Mouse (Mus musculus): ENCODE data around the gene Abtb2.

The Abtb2 gene

GRCm38 (mm10) chr2:103584093-103584492 lies 18.0 kb downstream of the Abtb2 start:
- no peak for DNase-seq (ENCODE audit: low read depth, low spot score)

GRCm38 (mm10) chr2:103586423-103586822 lies 20.3 kb downstream of the Abtb2 start:
- DNase-seq (ENCODE audit: low read depth, low spot score) = no peak

GRCm38 (mm10) chr2:103588776-103589175 lies 22.7 kb downstream of the Abtb2 start:
- no peak for DNase-seq (ENCODE audit: low read depth, low spot score)

GRCm38 (mm10) chr2:103589400-103589799 lies 23.3 kb downstream of the Abtb2 start:
- DNase-seq (ENCODE audit: low read depth, low spot score) = no peak

GRCm38 (mm10) chr2:103590645-103591044 lies 24.5 kb downstream of the Abtb2 start:
- DNase-seq (ENCODE audit: low read depth, low spot score) = no peak

GRCm38 (mm10) chr2:103591742-103592590 lies 25.9 kb downstream of the Abtb2 start:
- DNase-seq (ENCODE audit: low read depth, low spot score) = no peak

GRCm38 (mm10) chr2:103592591-103592929 lies 26.4 kb downstream of the Abtb2 start:
- no peak for DNase-seq (ENCODE audit: low read depth, low spot score)

GRCm38 (mm10) chr2:103594592-103595011 lies 28.5 kb downstream of the Abtb2 start:
- no peak for DNase-seq (ENCODE audit: low read depth, low spot score)

- DNase-seq (ENCODE audit: low read depth, low spot score) = no peak
These were observed 29.0 kb downstream of the Abtb2 start for GRCm38 (mm10) chr2:103595028-103595651.

- no peak for DNase-seq (ENCODE audit: low read depth, low spot score)
These were observed 33.2 kb downstream of the Abtb2 start for GRCm38 (mm10) chr2:103599296-103599695.

- no peak for DNase-seq (ENCODE audit: low read depth, low spot score)
These were observed 34.2 kb downstream of the Abtb2 start for GRCm38 (mm10) chr2:103600165-103600891.

GRCm38 (mm10) chr2:103601126-103601525 lies 35.0 kb downstream of the Abtb2 start:
- no peak for DNase-seq (ENCODE audit: low read depth, low spot score)

GRCm38 (mm10) chr2:103601531-103601930 lies 35.4 kb downstream of the Abtb2 start:
- DNase-seq (ENCODE audit: low read depth, low spot score) = no peak

- DNase-seq (ENCODE audit: low read depth, low spot score) = no peak
These were observed 37.1 kb downstream of the Abtb2 start for GRCm38 (mm10) chr2:103603209-103603608.

- DNase-seq (ENCODE audit: low read depth, low spot score) = no peak
These were observed 37.8 kb downstream of the Abtb2 start for GRCm38 (mm10) chr2:103603869-103604268.

- no peak for DNase-seq (ENCODE audit: low read depth, low spot score)
These were observed 39.8 kb downstream of the Abtb2 start for GRCm38 (mm10) chr2:103605805-103606498.

GRCm38 (mm10) chr2:103607926-103608325 lies 41.8 kb downstream of the Abtb2 start:
- DNase-seq (ENCODE audit: low read depth, low spot score) = no peak

GRCm38 (mm10) chr2:103608947-103609346 lies 42.8 kb downstream of the Abtb2 start:
- DNase-seq (ENCODE audit: low read depth, low spot score) = no peak

- no peak for DNase-seq (ENCODE audit: low read depth, low spot score)
These were observed 43.4 kb downstream of the Abtb2 start for GRCm38 (mm10) chr2:103609499-103609898.

GRCm38 (mm10) chr2:103610831-103611535 lies 44.9 kb downstream of the Abtb2 start:
- no peak for DNase-seq (ENCODE audit: low read depth, low spot score)

- DNase-seq (ENCODE audit: low read depth, low spot score) = no peak
These were observed 47.8 kb downstream of the Abtb2 start for GRCm38 (mm10) chr2:103613865-103614264.
